Mouse (Mus musculus) embryonic facial prominence, embryonic 14.5 days (tissue): ENCODE data around the gene Sox10. TPM values are rescaled to one million over a fixed set of nuclear protein-coding genes. Genes with fewer than 3 reads are reported as not detected.

Experiments used
- ATAC-seq: fragments of 200-750 bp; cut with Nextera tagmentation; 2 replicates; pipeline ENCODE4 v1.8.0; 2017; ENCODE audit warnings: low read depth, moderate number of reproducible peaks, moderate TSS enrichment
- DNase-seq: peaks from one replicate; pipeline ENCODE4 v3.0.0-alpha.2; 2015; ENCODE audit warnings: low spot score
- H3K27ac ChIP-seq: fragments of 300-500 bp; sonication (generic); replicated peaks from 2 replicates; pipeline ENCODE4 v1.5.1; 2014; ENCODE audit warnings: low read depth, mild to moderate bottlenecking, low read length, moderate library complexity
- H3K27me3 ChIP-seq: fragments of 300-500 bp; sonication (generic); replicated peaks from 2 replicates; pipeline ENCODE4 v1.6.1; 2014; ENCODE audit warnings: low read length; ENCODE audit not compliant: control insufficient read depth, insufficient read depth
- H3K36me3 ChIP-seq: fragments of 300-500 bp; sonication (generic); 2 replicates; pipeline ENCODE4 v1.6.1; 2014; ENCODE audit warnings: low read length, mixed read lengths; ENCODE audit not compliant: control insufficient read depth, insufficient read depth
- H3K4me1 ChIP-seq: fragments of 300-500 bp; sonication (generic); 2 replicates; pipeline ENCODE4 v1.6.1; 2014; ENCODE audit warnings: antibody characterized with exemption, low read length; ENCODE audit not compliant: control insufficient read depth, insufficient read depth
- H3K4me2 ChIP-seq: fragments of 300-500 bp; sonication (generic); 2 replicates; pipeline ENCODE4 v1.6.1; 2014; ENCODE audit warnings: low read depth, mild to moderate bottlenecking, low read length, moderate library complexity, mixed read lengths
- H3K4me3 ChIP-seq: fragments of 300-500 bp; sonication (generic); 2 replicates; pipeline ENCODE4 v1.5.1; 2014; ENCODE audit warnings: low read depth, mild to moderate bottlenecking, low read length
- H3K9ac ChIP-seq: fragments of 300-500 bp; sonication (generic); 2 replicates; pipeline ENCODE4 v1.6.1; 2014; ENCODE audit warnings: low read depth, mild to moderate bottlenecking, low read length, moderate library complexity, mixed read lengths
- H3K9me3 ChIP-seq: fragments of 300-500 bp; sonication (generic); 2 replicates; pipeline ENCODE4 v1.6.1; 2016; ENCODE audit warnings: low read length; ENCODE audit not compliant: control insufficient read depth
- WGBS: fragments of 180-500 bp; shearing (Covaris S2); extraction: QIAGEN DNeasy Blood & Tissue Kit; methylation state at CpG from one replicate; pipeline ENCODE4 v1.1.7; 2014; 5-methylcytosine and 5-hydroxymethylcytosine counted together
- polyA plus RNA-seq: library from polyadenylated mRNA; unstranded; fragments of >200 nt; fragmentation: Nextera tagmentation; extraction: Ambion mirVana; gene quantifications from 2 replicates; pipeline ENCODE4 v1.2.1, GENCODE M21; 2014

Sox10 gene
- polyA plus RNA-seq, 1 experiment from 2014 or later = 17.7 TPM

DNA sequence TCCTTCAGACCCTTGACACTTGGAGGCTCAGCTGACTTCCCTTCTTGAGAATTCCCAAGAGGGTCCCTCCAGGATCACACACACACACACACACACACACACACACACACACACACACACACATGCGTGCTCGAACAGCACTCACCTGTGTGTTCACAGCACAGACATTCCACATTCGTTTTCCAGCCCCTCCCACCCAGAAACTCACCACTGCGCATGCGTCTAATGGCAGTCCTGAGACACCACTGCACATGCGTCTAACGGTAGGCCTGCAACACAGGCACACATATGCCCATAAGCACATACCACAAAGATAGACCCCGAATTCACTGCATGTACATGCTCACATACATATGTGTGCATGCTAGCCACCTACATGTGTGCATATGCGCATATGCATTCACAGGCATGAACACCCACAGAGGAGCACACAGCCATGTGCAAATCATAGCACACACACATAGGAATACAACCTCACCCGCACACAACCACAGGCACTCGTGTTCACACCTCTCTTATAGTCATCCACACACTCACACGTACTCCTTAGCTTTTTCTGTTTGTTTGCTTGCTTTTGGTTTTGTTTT lies 34.4 kb upstream of the Sox10 start:
- 89% methylated on average over 11 of the region's 12 CpGs for WGBS
- Histone ChIP-seq H3K4me2 (no peak overlapping the region), H3K27ac (no peak overlapping the region), H3K4me3 (no peak overlapping the region), H3K9me3 (no peaks in the 10 kb centered on the region), H3K36me3 (no peaks in the 10 kb centered on the region), H3K9ac (no peak overlapping the region), H3K27me3 (no peaks in the 10 kb centered on the region), H3K4me1 (peaks cover 16% of the 10 kb centered on the region)
- ATAC-seq (no peak), DNase-seq (no peak)

DNA sequence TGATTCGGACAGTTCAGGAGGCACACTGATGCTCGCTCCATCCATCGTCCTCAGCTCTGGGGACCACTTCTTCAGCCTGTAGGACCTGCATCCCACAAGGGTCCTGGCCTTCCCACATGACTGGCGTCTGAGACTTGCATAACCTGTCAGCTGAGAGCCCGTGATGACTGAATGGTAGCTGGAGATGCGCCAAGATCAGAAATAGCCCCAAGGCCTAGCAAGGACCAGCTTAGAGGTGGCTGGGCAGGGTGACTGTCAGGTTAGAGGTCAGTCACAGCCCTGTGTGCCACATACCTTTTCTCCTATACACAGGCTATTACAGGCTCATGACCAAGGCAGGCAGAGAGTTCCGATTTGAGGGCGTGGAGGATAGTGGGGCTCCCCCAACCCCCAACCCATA lies 30.5 kb upstream of the Sox10 start:
- H3K9ac ChIP-seq = no peak overlapping the region
- H3K27ac ChIP-seq = no peak overlapping the region
- WGBS = 74% methylated on average over 8 of the region's 8 CpGs
- H3K9me3 ChIP-seq = no peaks in the 10 kb centered on the region
- no peaks in the 10 kb centered on the region for H3K36me3 ChIP-seq
- H3K27me3 ChIP-seq = no peaks in the 10 kb centered on the region
- no peak overlapping the region for H3K4me2 ChIP-seq
- ATAC-seq (no peak), DNase-seq (no peak)
- no peak overlapping the region for H3K4me3 ChIP-seq
- peaks cover 21% of the 10 kb centered on the region for H3K4me1 ChIP-seq

DNA sequence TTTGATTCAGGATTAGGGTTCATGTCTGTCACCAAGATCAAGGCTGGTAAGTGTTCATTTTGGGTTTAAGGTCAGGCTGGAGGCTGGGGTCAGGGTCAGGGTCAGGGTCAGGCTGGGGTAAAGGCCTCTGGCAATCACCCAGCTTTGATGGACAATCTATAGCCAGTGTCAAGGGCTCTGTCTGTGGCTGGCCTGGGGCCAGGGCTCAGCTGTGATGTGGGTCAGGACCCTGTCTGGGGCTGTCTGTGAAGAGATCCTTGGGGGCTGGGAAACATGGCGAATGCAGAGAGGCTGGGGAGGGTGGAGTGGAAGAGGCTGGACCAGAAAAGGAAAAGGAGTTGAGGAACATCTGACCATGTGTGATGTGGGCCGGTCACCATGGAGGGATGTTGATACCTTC lies 29.9 kb upstream of the Sox10 start:
- ATAC-seq (no peak), DNase-seq (no peak)
- Histone ChIP-seq H3K4me2 (no peak overlapping the region), H3K4me1 (peaks cover 21% of the 10 kb centered on the region), H3K27ac (no peak overlapping the region), H3K9ac (no peak overlapping the region), H3K9me3 (no peaks in the 10 kb centered on the region), H3K4me3 (no peak overlapping the region), H3K36me3 (no peaks in the 10 kb centered on the region), H3K27me3 (no peaks in the 10 kb centered on the region)
- 79% methylated on average over 2 of the region's 2 CpGs for whole genome bisulfite sequencing

DNA sequence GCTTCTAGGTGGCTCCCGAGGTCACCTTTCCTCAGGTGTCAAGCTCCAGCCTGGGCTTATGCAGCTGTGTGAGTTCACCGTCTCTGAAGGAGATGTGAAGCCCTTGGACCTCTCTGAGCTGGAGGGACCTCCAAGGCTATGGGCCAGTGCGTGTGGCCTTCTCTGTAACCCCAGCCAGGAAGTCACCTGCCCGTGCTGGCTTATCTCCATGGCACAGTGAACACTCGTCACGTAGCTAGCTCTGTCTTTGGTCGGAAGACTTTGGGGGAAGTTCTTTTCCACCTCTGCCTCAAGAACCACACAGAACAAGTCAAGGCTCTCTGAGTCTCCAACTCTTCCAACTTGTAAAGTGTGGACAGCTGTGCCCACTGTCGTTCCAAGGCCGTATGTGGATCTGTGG lies 29.0 kb upstream of the Sox10 start:
- no peaks in the 10 kb centered on the region for H3K36me3 ChIP-seq
- no peak overlapping the region for H3K4me2 ChIP-seq
- peak overlapping the region; percentile 89 for H3K27ac ChIP-seq
- DNase-seq = no peak
- no peak for ATAC-seq
- peaks cover 21% of the 10 kb centered on the region for H3K4me1 ChIP-seq
- H3K9ac ChIP-seq = peak overlapping the region; percentile 47; the same call in 1 of the 2 replicates
- no peaks in the 10 kb centered on the region for H3K27me3 ChIP-seq
- no peaks in the 10 kb centered on the region for H3K9me3 ChIP-seq
- H3K4me3 ChIP-seq = no peak overlapping the region
- WGBS = 77% methylated on average over 9 of the region's 9 CpGs

DNA sequence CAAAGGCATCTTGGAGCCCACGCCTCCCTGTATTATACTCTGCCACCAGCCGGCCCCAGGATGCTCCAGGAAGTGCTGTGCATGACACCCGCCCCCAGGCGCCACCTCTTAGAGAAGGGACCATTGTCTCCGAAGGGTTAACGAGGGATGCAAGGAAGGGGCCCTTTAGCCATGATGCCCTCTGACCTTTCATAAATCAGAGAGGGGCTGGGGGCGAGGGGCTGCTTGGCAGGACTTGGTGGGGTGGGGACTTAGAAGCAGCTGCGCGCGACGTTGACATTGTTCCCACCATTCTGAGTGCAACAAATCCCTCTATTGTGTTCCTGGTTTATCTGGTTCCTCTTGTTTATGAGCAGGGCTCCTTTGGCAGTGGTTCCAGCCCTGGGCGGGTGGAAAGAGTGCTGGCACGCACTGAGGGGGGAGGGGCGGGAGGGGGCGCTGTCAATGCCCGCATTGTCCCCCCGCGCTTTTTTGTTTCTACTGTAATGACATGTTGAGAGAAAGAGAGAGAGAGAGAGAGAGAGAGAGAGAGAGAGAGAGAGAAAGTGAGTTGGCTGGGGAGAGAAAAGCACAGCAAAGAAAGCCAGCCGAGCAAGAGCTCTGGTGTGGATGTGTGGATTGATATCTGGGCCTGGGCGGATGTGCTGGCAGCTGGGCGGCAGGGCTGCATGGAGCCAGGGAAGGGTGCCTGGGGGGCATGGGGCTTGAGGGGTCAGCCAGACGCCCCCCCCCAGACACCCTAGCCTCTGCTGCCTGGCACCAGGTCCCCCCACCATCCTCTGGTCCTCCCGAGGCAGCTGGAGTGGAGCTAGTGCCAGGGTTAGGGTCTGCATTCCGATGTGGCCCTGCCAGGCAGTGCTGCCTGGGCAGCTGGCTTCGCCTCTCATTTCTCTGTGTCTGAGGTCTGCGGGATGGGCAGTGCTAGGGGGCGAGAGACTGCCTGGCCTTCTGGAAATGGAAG lies 28.1 kb upstream of the Sox10 start:
- Histone ChIP-seq H3K27ac (peak overlapping the region; percentile 89), H3K4me1 (peaks cover 21% of the 10 kb centered on the region), H3K4me2 (peak overlapping the region; percentile 28), H3K9ac (peak overlapping the region; percentile 47), H3K36me3 (no peaks in the 10 kb centered on the region), H3K9me3 (no peaks in the 10 kb centered on the region), H3K4me3 (no peak overlapping the region), H3K27me3 (no peaks in the 10 kb centered on the region)
- peak; percentile 92 for ATAC-seq
- DNase-seq = peak; percentile 93
- 19% methylated on average over 24 of the region's 27 CpGs for WGBS

DNA sequence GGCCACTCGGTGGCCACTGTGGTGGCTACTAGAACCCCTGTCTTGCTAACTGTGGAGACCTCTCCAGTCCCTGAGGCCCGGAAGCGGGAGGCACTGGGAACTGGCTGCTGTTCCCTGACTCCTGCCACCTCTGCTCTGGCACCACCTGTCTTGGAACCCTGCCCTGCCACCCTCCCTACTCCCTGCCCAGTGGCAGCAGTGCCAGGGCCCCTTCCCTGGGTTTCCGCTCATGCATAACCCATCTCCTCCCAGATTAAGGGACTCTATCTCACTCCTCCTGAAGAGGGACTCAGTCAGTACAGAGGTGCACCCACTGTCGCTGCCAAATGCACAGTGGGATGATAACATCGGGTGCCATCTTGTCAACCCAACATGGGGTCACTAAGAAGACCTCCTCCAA lies 27.4 kb upstream of the Sox10 start:
- Histone ChIP-seq H3K4me1 (peaks cover 21% of the 10 kb centered on the region), H3K9ac (0 out of 2 replicates have a peak overlapping the region, but pooled peaks have one; percentile 47), H3K4me3 (no peak overlapping the region), H3K27ac (peak overlapping the region; percentile 89), H3K36me3 (no peaks in the 10 kb centered on the region), H3K9me3 (no peaks in the 10 kb centered on the region), H3K27me3 (no peaks in the 10 kb centered on the region), H3K4me2 (peak overlapping the region; percentile 28; the same call in 1 of the 2 replicates)
- ATAC-seq = peak; percentile 9; the same call in 1 of the 2 replicates
- 84% methylated on average over 6 of the region's 6 CpGs for WGBS
- no peak for DNase-seq

DNA sequence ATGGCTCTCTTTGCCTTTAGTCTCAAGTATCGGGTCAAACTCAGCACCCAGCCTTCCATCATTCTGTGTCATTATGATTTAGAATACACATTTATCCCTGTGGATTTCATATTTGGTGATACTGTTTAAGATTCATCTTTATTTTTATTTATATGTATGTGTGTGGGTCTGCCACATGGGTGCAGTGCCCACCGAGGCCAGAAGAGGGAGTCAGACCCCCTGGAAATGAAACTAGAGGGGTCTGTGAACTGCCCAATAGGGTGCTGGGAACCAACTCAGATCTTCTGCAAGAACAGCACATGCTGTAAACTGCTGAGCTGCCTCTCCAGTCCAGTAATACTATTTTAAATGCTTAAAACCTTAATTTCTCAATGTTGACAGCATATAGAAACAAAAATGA lies 26.4 kb upstream of the Sox10 start:
- no peak for ATAC-seq
- H3K4me1 ChIP-seq = peaks cover 21% of the 10 kb centered on the region
- no peaks in the 10 kb centered on the region for H3K9me3 ChIP-seq
- WGBS = 93% methylated on average over 2 of the region's 2 CpGs
- no peak for DNase-seq
- H3K27ac ChIP-seq = no peak overlapping the region
- no peak overlapping the region for H3K4me3 ChIP-seq
- H3K9ac ChIP-seq = no peak overlapping the region
- H3K4me2 ChIP-seq = no peak overlapping the region
- H3K36me3 ChIP-seq = no peaks in the 10 kb centered on the region
- no peaks in the 10 kb centered on the region for H3K27me3 ChIP-seq

DNA sequence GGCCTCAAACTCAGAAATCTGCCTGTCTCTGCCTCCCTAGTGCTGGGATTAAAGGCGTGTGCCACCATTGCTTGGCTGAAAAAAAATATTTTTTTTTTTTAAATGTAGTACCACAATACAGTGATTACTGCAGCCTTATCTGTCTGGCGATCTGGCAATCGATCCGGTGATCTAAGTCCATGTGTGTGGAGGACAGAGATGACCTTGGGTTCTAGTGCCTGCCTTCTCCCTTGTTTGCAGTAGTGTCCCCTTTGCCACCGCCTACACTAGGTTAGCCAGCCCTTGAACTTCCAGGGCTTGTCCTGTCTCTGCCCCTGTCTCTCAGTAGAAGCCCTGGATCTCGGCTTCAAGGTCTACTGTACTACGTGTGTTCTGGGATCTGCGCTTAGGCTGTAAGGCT lies 22.8 kb upstream of the Sox10 start:
- Histone ChIP-seq H3K4me1 (peaks cover 4% of the 10 kb centered on the region), H3K4me3 (no peak overlapping the region), H3K27me3 (no peaks in the 10 kb centered on the region), H3K9me3 (no peaks in the 10 kb centered on the region), H3K36me3 (no peaks in the 10 kb centered on the region), H3K27ac (no peak overlapping the region), H3K9ac (no peak overlapping the region), H3K4me2 (no peak overlapping the region)
- ATAC-seq = no peak
- 93% methylated on average over 8 of the region's 8 CpGs for WGBS
- DNase-seq = no peak
